Mouse (Mus musculus): ENCODE results near the gene Hebp1.

Gene Hebp1

DNA sequence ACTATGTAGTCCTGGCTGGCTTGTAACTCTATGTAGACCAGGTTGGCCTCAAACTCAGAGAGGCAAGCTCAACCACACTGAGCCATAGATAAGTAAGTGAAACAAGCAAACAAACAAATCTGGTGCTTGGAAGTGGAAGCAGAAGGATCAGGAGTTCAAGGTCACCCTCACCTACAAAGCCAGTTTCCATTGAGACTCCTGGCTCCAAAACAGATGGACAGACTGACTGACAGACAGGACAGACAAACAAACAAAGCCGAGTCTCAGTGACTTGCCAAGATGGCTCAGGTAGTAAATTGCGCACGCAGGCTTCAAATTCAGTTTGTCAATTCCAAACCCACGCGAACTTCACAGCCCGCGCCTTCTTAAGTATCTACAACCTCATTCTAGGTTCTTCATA lies 376 bp downstream of the Hebp1 start:
- DNase-seq (ENCODE audit: low read depth): peak; percentile 34

GRCm38 (mm10) chr6:135196707-135197106 lies 1.1 kb downstream of the Hebp1 start:
- peak; percentile 87 for DNase-seq (ENCODE audit: low read depth)

DNA sequence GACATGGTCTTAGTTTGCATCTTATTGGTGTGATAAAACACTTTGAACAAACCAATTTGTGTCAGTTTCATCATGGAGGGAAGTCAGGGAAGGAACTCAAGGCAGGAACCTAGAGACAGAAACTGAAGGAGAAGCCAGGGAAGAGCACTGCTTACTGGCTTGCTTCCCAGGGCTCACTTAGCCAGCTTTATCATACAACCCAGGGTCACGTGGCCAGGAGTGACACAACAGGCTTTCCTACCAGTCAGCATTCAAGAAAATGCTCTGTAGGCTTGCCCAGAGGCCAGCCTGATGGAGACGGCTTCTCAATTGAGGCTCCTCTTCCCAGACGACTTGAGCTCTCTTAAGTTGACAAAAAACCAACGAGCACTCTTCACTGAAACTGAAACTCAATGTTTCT lies 2.9 kb downstream of the Hebp1 start:
- no peak for DNase-seq (ENCODE audit: low read depth)

DNA sequence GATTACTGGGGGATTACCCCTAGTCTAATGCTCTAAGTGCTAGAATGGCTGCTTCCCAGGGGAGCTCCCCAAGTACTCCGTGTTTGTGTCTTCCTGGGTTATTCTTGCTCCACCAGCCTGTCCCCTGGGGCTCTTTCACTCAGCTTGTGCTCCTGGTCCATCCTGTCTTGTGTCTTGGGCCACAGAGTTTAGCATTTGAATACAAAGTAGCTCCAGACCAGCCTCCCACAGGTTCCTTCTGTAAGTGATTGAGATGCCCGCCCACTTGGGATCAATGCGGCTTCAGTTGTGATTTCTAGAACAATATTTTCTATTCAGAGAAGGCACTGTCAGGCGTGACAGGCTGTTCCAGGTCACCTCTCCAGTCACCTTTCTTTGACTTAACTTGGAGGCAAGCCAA lies 4.1 kb downstream of the Hebp1 start:
- no peak for DNase-seq (ENCODE audit: low read depth)

- no peak for DNase-seq (ENCODE audit: low read depth)
Measured at GRCm38 (mm10) chr6:135192993-135193392, 4.8 kb downstream of the Hebp1 start.

GRCm38 (mm10) chr6:135191906-135192305 lies 5.9 kb downstream of the Hebp1 start:
- no peak for DNase-seq (ENCODE audit: low read depth)

DNA sequence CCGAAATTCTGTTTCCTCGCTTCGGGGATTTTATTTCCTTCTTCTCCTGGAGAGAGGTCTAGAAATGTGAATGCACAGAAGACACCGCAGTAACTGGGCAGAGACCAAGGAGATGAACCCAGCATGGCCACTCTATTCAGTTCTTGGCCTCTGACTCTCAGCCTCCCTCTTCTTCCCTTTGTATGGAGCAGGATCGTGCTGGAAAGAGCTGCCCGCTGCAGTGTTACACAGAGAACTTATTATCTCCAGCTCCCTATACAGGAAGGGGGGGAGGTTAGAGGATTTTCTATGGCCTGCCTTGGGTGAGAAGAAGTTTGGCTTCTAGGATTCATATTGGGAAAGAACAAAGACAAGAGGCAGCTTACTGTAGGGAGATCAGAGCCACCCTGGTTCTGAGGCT lies 7.7 kb downstream of the Hebp1 start:
- no peak for DNase-seq (ENCODE audit: low read depth)

DNA sequence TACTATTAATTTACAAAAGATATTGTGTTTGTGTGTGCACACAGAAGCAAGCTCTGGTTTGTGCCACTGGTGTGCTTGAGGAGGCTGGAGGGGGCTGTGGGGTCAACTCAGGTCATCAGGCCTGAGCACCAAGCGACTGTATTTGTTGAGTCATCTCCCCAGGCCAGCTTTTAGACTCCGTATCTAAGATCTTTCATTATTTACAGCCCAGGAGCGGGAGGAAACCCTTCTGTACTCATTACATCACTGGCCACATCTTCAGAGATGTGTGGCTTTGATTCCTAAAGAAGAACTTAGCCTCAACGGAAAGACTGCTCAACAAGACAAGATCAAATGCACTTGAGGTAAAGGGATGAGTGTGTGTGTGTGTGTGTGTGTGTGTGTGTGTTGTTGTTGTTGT lies 9.2 kb downstream of the Hebp1 start:
- no peak for DNase-seq (ENCODE audit: low read depth)

DNA sequence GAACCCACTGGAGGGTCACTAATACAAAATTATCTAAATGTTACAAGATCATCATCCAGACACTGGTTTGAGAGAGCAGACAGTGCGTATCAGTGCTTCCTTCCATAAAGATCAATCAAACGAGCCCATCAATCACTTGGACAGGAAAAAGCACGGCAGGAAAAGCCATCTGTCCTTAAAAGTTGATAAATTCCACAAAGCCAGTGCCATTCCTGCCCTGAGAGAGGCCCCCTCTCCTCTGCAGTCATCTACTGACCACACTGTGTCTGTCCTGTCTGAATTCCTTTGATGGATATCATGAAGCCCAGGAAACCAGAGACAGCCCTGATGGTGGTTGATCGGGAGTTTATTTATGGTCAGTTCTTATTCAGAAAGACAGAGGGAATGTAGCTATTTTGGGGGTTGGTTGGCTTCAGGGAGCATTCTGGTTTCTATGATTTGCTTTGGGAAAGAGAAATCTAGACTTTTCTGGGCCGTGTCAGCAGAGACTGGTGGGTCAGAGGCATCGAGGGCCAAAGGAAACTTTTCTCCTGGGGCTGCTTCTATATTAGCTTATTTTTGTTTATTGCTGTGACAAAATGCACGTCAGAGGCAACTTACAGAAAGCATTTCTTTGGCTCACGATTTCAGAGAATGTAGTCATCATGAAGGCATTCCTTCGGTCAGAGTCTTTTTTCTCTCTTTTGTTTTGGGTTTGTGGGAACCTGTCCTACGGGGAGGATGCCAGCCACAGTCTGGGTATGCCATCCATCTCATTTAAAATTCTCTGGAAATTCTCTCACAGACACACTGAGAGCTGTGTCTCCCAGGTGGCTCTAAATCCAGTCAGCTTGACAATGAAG lies 10.5 kb downstream of the Hebp1 start:
- DNase-seq (ENCODE audit: low read depth): no peak

- no peak for DNase-seq (ENCODE audit: low read depth)
Measured at GRCm38 (mm10) chr6:135183961-135184360, 13.9 kb downstream of the Hebp1 start.

DNA sequence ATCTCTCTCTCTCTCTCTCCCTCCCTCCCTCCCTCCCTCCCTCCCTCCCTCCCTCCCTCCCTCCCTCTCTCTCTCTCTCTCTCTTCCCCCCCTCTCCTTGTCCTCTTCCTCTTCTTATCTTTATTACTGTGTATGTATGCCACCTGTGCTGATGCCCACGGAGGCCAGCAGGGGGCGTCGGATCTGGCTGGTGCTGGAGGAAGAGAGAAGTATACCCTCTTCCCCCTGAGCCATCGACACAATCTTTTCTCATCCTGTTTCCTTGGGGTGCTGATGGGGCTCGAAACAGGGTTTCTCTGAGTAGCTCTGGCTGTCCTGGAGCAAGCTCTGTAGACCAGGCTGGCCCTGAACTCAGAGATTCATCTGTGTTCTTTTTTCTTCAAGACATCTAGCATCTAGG lies 14.9 kb downstream of the Hebp1 start:
- DNase-seq (ENCODE audit: low read depth): no peak

- DNase-seq (ENCODE audit: low read depth): no peak
Measured at GRCm38 (mm10) chr6:135178599-135178998, 19.2 kb downstream of the Hebp1 start.

DNA sequence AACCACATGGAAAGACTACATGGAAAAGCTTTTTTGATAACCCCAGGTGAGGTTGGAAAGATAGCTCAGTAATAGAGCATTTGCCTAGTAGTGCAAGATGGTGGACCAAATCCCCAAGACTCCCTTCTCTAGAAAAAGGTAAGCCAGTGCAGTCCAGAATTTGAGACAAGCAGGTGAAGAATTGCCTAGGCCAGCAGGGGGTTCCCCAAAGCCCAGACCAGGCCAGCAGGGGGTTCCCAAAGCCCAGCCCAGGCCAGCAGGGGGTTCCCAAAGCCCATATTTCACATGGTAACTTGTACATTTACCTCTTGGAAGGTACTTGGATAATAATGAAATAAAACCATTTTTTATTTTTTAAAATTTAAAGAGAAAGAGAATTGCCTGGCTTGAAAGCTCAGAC lies 20.6 kb downstream of the Hebp1 start:
- DNase-seq (ENCODE audit: low read depth): no peak

DNA sequence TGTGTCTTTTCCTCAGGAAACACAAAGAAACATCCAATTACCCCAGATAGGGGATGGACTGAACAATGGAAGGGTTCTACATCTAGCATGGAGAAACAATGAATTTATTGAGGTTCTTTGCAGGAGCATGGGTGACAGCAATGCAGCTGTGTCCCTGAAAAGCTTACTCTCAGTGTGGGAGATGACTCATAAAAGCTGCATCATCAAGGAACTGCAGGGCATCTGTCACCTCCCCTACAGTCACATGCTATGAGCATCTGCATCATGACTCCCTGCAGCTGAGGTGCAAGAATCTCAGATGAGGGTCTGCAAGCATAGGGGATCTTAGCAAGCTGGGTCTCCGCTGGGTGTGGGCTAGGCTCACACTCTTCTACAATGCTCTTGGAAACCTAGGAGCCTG lies 22.8 kb downstream of the Hebp1 start:
- no peak for DNase-seq (ENCODE audit: low read depth)

GRCm38 (mm10) chr6:135171736-135172135 lies 26.1 kb downstream of the Hebp1 start:
- DNase-seq (ENCODE audit: low read depth): no peak

- no peak for DNase-seq (ENCODE audit: low read depth)
Measured at GRCm38 (mm10) chr6:135169246-135169645, 28.6 kb downstream of the Hebp1 start.

DNA sequence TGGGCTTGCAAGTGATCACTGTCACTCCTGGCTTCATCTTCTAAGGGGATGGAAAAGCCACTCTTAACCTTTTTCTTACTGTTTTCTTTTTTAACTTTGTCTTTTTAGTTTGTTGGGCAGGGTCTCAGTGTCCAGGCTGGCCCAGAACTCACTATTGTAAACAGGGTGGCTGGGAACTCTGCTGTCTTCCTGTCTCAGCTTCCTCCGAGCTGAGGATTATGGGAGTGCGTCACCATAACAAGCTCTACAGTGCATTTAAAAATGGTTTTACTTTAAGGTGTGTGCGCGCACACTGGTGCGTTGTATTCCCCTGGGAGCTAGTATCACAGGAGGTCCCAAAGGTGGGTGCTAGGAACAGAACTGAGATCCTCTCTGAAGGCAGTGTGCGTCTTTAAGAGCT lies 29.4 kb downstream of the Hebp1 start:
- no peak for DNase-seq (ENCODE audit: low read depth)

GRCm38 (mm10) chr6:135167380-135168311 lies 30.2 kb downstream of the Hebp1 start:
- peak; percentile 76 for DNase-seq (ENCODE audit: low read depth)

DNA sequence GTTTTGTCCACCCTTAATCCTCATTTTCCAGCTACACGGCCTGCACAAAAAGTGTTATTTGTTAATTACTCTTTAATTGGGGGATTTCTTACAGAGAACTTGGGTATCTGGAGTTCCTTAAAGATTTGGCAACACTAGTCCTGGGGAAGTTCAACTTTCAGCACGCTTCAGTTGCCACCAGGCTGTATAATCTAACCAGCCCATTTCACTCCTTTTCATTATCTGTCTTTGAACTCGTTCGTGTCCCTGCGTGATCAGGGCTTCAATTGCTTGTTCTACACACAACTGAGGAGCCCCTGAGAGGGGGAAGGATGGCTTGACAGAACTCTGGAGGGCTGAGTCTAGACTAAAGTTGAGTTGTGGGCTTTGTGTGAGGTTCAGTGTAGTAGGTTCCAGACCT lies 31.1 kb downstream of the Hebp1 start:
- DNase-seq (ENCODE audit: low read depth): peak; percentile 52

- DNase-seq (ENCODE audit: low read depth): peak; percentile 53
Measured at GRCm38 (mm10) chr6:135166262-135166661, 31.6 kb downstream of the Hebp1 start.

GRCm38 (mm10) chr6:135165706-135166105 lies 32.1 kb downstream of the Hebp1 start:
- DNase-seq (ENCODE audit: low read depth): peak; percentile 82

GRCm38 (mm10) chr6:135165191-135165590 lies 32.6 kb downstream of the Hebp1 start:
- peak; percentile 49 for DNase-seq (ENCODE audit: low read depth)

DNA sequence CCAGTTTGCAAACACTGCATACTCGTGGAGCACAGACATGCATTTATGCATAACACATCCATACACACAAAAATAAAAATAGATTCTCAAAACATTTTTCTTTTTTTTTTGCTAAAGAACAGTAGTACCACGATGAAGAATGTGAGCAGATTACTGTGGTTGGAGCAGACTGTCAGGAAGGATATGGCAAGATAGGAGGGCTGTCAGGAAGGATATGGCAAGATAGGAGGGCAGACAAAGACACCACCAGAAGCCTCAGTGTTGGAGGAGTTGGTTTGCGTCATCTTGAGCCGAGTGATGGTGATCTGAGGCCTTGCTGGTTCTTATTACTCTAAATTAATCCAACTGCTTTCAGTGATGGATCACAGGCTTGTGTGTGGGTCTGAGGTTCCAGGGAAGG lies 35.0 kb downstream of the Hebp1 start:
- no peak for DNase-seq (ENCODE audit: low read depth)
